Mouse (Mus musculus): ENCODE measurements around the gene Pmch.

Pmch gene

GRCm38 (mm10) chr10:88090772-88091171 lies at the start of gene Pmch:
Gene Pmch (plus strand): TSS chr10:88091072.
- in situ Hi-C loops (cut with MboI): no loop called here

DNA sequence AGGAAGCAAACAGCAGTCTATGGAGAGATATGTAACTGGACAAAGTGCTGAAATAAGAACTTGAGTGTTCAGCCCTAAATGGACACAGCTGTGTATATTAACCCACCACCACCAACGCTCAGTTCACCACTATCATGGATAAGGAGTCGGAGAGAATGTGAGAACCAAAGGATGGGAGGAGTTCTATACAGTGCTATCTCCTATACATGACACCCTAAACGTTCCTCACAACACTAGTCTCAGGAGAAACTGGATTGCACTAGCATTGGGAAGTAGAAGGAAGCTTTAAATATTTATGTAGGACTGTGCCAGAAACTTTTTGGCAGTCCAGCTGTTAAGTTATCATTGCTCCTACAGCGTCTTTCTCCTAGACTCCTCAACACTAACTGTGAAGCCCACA lies 46.6 kb upstream of the Pmch start:
- in situ Hi-C loops (cut with MboI): no loop called here

DNA sequence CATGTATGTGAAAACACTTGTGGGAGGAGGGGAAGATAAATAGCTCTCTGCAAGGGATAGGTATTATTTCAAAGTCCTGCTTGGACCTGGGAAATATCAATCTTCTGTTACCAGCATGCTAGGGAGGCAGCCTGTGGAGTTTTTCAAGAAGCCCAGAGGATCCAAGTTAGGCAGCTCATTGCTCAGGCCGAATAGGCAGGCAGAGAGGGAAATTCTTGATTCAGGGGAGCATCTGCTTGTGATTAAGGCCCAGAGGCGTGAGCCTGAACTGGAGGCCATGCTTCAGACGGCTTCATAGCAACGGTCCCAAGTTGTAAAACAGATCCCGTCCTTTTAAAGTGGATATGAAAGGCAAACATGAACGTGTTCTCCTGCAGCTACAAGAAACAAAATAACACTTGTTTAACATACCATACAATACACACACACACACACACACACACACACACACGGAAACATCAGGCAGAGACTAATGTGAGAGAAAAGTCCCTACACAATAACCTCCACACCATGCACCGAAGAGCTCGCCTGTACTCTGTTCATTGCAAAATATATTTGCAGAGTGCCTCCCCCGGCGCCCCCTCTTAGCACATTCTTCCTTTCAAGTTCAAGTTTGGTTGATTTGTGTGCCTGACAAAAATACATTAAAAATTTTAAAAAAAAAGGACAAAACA lies 44.6 kb upstream of the Pmch start:
- in situ Hi-C loops (cut with MboI): no loop called here

DNA sequence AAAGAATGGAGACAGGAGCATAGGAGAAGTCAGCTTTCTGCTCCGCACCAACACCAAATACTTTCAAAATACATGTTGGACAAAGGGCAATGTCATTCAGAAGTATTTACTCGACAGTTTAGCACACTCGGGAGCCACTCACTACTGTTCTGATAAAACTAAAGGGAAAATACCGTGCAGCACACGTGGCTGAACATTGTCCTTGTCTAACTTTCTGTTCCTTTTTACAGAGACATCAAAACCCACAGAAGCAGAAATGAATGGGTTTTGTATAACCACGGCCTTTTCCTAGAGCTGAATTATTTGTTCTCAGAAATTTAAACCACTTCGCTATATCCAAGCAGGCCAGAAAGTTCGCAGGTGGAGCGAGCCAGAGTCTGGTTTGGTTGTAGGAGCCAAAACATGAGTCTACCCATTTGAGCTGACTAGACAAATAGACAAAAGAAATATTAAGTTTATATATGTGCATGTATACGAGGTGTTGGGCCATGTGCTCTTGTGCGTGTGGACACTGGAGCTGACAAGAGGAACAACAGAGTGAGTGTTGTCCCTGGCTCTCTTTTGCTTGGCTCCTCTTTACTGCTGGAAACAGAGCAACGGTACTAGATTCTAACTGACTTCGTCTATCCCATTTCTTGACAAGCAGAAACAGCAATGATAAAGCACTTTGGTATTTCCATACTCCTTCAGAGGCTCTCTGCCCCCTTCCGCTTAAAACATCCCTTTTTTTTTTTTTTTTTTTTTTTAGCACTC lies 36.5 kb upstream of the Pmch start:
- in situ Hi-C loops (cut with MboI): no loop called here

DNA sequence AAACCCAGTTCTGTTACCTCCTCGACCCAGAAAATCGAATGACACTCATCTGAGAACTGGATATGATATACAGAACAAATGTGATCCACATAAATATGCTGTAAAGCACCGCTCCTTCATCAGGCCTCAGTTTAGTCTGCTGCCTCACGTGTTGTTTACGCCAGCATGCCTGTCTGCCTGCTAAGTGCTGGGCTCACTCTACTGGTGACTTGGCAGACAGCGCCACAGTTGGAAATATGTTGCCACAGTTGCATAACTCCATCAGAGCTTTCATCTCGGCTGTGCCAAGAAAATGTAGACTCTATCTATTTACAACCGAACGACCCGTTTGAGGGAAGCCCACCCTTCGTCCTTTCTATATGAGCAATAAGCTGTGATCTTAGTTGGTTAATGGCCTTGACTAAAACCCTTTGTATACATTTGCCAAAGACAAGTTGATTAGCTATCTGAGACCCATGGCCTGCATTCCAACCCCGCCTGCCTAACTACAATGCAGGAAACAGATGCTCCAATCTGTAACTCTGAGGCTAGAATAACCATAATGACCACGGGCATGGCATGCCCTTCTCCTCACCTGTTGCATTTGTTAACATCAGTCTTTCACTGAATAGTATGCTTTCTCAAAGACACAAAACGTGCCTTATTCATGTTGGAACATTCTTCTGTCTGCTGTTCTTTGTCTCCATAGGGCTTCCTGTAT lies 33.8 kb upstream of the Pmch start:
- in situ Hi-C loops (cut with MboI): no loop called here

DNA sequence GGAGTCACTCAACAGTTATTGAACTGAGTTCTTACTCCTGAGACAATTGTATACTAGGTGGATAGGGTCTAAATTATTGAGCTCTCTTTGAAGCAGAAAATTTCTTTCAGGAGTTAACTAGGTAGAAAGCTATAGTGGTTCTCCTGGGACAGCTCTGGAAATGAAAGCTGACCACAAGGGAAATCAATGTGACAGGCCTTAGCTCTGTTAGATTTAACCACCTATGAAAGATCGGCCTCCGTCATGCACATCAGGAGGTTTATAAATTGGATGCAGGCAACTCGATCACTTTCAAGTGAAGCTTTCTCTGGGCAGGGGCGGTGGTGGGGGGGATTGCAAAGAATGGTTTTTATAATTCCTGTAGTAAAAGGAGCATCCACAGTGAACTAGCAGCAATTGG lies 27.4 kb upstream of the Pmch start:
- in situ Hi-C loops (cut with MboI): no loop called here

DNA sequence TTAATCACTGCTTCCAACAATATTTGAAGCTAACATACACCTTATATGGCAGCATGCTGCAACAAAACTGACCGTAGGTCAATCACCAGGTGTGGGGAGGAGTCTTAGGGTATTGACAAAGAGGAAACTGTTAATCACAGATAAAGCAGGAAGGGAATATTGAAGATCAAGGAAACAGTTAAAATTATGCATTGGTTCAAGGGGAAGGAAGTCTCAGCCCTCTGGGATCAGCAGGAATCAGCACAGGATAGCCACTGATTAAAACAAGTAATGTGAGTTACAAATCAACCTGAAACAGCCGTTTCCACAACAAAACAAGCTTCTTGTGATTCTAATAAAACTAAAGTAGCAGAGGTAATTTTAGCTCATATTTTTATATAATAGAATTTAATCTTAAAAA lies 26.0 kb upstream of the Pmch start:
- in situ Hi-C loops (cut with MboI): no loop called here

DNA sequence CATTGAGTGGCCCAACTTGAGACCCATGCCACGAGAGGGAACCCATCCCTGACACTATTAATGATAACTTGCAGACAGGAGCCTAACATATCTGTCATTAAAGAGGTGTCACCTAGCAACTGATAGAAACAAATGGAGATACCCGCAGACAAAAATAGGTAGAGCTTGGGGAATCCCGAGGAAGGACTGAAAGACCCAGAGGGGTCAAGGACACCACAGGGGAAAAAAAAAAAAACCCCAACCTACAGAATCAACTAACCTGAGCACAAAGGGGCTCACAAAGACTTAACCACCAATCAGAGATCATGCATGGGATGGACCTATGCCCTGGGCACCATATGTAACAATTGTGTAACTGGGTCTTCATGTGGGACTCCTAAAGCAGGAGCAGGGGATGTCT lies 23.5 kb upstream of the Pmch start:
- in situ Hi-C loops (cut with MboI): no loop called here

DNA sequence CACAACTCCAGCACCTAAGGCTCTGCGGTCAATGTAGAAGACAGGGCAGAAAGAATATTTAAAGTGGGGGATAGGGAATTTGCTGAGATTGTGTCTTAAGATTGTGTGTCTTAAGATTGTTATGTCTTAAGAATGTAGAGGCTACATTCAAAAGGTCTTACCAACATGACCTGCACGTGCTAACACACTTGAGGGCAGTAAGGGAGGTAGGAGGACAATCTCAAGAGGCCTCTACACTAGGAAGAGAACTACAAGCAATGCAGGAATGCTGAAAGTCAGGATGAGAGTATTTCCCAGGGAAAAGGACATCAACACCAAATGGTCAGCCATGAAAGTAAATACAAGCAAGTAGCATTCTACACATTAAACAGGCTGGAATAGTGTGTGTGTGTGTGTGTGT lies 15.3 kb downstream of the Pmch start:
- in situ Hi-C loops (cut with MboI): no loop called here

DNA sequence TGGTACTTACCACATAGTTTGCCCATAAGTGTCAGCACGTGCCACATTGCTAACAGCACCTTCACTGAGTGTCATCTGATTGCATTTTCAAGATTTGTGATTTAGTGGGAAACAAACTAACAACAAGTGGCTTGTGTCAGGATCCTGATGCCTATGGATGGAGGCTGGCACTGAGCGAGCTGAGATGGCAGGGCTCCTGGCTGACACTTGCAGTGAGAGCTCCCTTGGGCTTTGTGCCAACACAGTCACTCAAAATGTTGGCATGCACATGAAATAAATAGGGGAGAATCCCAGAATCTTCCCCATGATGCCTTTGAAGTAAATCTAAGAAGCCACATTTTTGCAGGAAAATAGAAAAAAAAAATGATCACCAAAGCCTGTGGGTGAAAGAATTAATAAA lies 22.4 kb downstream of the Pmch start:
- in situ Hi-C loops (cut with MboI): no loop called here

GRCm38 (mm10) chr10:88119721-88120120 lies 28.8 kb downstream of the Pmch start:
- in situ Hi-C loops (cut with MboI): no loop called here

- in situ Hi-C loops (cut with MboI): no loop called here
Observed at GRCm38 (mm10) chr10:88135630-88136029, 44.8 kb downstream of the Pmch start.
